Mouse (Mus musculus): ENCODE measurements at regions not wholly inside any gene's neighbourhood (a gene's known extent, or its start where the extent isn't known, plus 50 kb on each side); places are given as distances from the start of the nearest gene placed in this dataset.

GRCm38 (mm10) chr2:166242786-166243521 lies 87.5 kb upstream of the Sulf2 start:
- Histone ChIP-seq H3K27ac (no peak overlapping the region), H3K4me1 (0 out of 2 replicates have a peak, but pooled peaks cover 6% of the 10 kb centered on the region), H3K27me3 (peaks cover 10% of the 10 kb centered on the region; the same call in 1 of the 2 replicates), H3K4me2 (no peak overlapping the region), H3K36me3 (no peaks in the 10 kb centered on the region), H3K4me3 (no peak overlapping the region), H3K9me3 (no peaks in the 10 kb centered on the region), H3K9ac (no peak overlapping the region)
- ATAC-seq (ENCODE audit: borderline replicate concordance, extremely low read depth, low FRiP score, low TSS enrichment), result no peak
- 63% methylated on average over 14 of the region's 14 CpGs for WGBS

- Histone ChIP-seq H3K4me3 (no peak overlapping the region), H3K27ac (no peak overlapping the region), H3K9ac (no peak overlapping the region), H3K4me1 (peaks cover 14% of the 10 kb centered on the region), H3K4me2 (no peak overlapping the region), H3K36me3 (no peaks in the 10 kb centered on the region), H3K27me3 (peaks cover 10% of the 10 kb centered on the region; the same call in 1 of the 2 replicates), H3K9me3 (no peaks in the 10 kb centered on the region)
- whole genome bisulfite sequencing, result 85% methylated on average over 3 of the region's 3 CpGs
- no peak for ATAC-seq (ENCODE audit: borderline replicate concordance, extremely low read depth, low FRiP score, low TSS enrichment)
These were observed 85.8 kb upstream of the Sulf2 start for GRCm38 (mm10) chr2:166241310-166241709.

DNA sequence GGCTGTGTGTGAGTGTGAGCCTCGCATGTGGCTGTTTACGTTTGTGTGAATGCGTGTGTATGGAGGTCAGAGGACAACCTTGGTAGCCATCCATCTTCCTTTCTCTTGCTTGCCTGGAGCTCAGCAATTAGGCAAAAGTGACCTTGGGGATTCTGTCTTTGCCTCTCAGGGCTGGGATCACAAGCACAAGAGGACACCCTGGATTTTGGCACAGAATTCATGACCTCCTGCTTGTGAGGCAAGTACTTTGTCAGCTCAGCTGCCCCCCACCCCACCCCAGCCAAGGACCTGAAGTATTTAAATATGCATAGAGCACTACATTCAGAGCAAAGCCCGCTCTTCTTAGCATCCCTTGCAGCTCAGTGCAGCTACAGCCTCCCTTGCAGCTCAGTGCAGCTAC lies 84.6 kb upstream of the Sulf2 start:
- no peak overlapping the region for H3K4me3 ChIP-seq
- H3K9ac ChIP-seq, result no peak overlapping the region
- H3K36me3 ChIP-seq, result no peaks in the 10 kb centered on the region
- peaks cover 14% of the 10 kb centered on the region for H3K4me1 ChIP-seq
- no peak overlapping the region for H3K27ac ChIP-seq
- 72% methylated on average over 4 of the region's 4 CpGs for WGBS
- H3K27me3 ChIP-seq, result peaks cover 5% of the 10 kb centered on the region; the same call in 1 of the 2 replicates
- H3K4me2 ChIP-seq, result no peak overlapping the region
- no peaks in the 10 kb centered on the region for H3K9me3 ChIP-seq
- no peak for ATAC-seq (ENCODE audit: borderline replicate concordance, extremely low read depth, low FRiP score, low TSS enrichment)

DNA sequence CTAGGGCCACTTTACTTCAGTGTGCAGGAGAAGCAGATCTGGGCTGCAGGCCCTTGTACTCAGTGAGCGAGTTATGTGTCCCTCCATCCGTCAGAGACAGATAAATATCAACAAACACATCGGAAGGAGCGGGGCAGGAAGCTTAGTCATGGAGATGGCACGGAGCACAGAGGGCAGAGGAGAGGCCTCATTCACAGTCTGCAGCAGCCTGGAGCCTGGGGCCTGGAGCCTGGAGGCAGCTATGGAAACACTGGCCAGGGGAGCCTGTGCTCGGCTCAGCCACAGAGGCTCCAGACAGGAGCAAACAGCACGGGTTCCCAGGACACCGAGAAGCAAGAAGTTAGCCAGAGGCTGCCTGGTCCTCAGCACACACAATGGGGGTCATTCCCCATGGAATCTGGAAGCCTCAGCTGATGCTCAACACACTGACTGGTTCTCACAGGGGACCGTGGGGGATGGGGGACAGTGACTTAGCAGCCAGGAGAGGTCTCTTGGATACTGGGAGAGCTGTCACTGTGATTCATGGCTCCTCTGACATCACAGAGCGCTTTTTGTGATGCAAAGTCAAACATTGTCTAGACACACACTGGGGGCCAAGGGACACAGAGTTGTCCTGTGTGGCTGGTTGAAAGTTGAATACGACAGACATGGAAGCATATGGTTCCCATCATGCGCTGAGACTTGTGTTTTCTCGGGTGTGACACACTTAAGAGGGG lies 82.2 kb upstream of the Sulf2 start:
- WGBS, result 26% methylated on average over 13 of the region's 13 CpGs
- no peaks in the 10 kb centered on the region for H3K9me3 ChIP-seq
- no peak overlapping the region; the same call in 1 of the 2 replicates for H3K9ac ChIP-seq
- no peaks in the 10 kb centered on the region for H3K36me3 ChIP-seq
- no peak overlapping the region for H3K4me3 ChIP-seq
- no peak overlapping the region for H3K4me2 ChIP-seq
- H3K27me3 ChIP-seq, result peaks cover 2% of the 10 kb centered on the region; the same call in 1 of the 2 replicates
- H3K27ac ChIP-seq, result peak overlapping the region; percentile 9; the same call in 1 of the 2 replicates
- peak; percentile 70; the same call in 1 of the 2 replicates for ATAC-seq (ENCODE audit: borderline replicate concordance, extremely low read depth, low FRiP score, low TSS enrichment)
- H3K4me1 ChIP-seq, result peaks cover 17% of the 10 kb centered on the region

DNA sequence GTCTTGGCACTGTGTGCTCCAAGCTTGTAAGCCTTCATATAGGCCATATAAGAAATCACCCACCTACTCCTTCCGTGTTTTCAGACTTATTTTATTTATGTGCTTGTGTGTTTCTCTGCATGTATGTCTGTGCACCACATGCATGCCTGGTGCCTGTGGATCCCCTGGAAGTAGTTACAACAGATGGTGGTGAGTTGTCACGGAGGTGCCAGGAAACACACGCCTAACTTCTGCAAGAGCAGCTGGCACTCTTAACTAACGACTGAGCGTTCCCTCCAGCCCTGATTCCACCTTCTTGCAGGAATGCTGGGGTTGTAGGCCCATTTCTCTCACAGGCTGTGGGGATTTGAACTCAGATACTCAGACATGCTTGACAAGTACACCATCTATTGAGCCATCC lies 80.6 kb upstream of the Sulf2 start:
- Histone ChIP-seq H3K27ac (no peak overlapping the region), H3K4me1 (peaks cover 19% of the 10 kb centered on the region), H3K27me3 (no peaks in the 10 kb centered on the region; the same call in 1 of the 2 replicates), H3K9ac (no peak overlapping the region), H3K9me3 (no peaks in the 10 kb centered on the region), H3K4me2 (no peak overlapping the region), H3K4me3 (no peak overlapping the region), H3K36me3 (no peaks in the 10 kb centered on the region)
- 77% methylated on average over 5 of the region's 5 CpGs for WGBS
- no peak for ATAC-seq (ENCODE audit: borderline replicate concordance, extremely low read depth, low FRiP score, low TSS enrichment)

- 67% methylated on average over 7 of the region's 7 CpGs for WGBS
- no peaks in the 10 kb centered on the region for H3K36me3 ChIP-seq
- H3K9me3 ChIP-seq, result no peaks in the 10 kb centered on the region
- H3K27ac ChIP-seq, result no peak overlapping the region
- no peak overlapping the region for H3K9ac ChIP-seq
- no peak for ATAC-seq (ENCODE audit: borderline replicate concordance, extremely low read depth, low FRiP score, low TSS enrichment)
- H3K4me2 ChIP-seq, result no peak overlapping the region
- peaks cover 19% of the 10 kb centered on the region for H3K4me1 ChIP-seq
- no peaks in the 10 kb centered on the region; the same call in 1 of the 2 replicates for H3K27me3 ChIP-seq
- H3K4me3 ChIP-seq, result no peak overlapping the region
These were observed 79.2 kb upstream of the Sulf2 start for GRCm38 (mm10) chr2:166234579-166235212.

- no peak overlapping the region for H3K27ac ChIP-seq
- H3K4me1 ChIP-seq, result peaks cover 16% of the 10 kb centered on the region
- no peaks in the 10 kb centered on the region; the same call in 1 of the 2 replicates for H3K27me3 ChIP-seq
- 72% methylated on average over 1 of the region's 1 CpGs for WGBS
- H3K4me3 ChIP-seq, result no peak overlapping the region
- H3K4me2 ChIP-seq, result no peak overlapping the region
- H3K9me3 ChIP-seq, result no peaks in the 10 kb centered on the region
- H3K9ac ChIP-seq, result no peak overlapping the region
- ATAC-seq (ENCODE audit: borderline replicate concordance, extremely low read depth, low FRiP score, low TSS enrichment), result no peak
- no peaks in the 10 kb centered on the region for H3K36me3 ChIP-seq
These were observed 77.8 kb upstream of the Sulf2 start for GRCm38 (mm10) chr2:166233246-166233645.

- Histone ChIP-seq H3K4me1 (peaks cover 7% of the 10 kb centered on the region), H3K9ac (no peak overlapping the region), H3K27me3 (no peaks in the 10 kb centered on the region; the same call in 1 of the 2 replicates), H3K4me3 (no peak overlapping the region), H3K36me3 (no peaks in the 10 kb centered on the region), H3K27ac (peak overlapping the region; percentile 29; the same call in 1 of the 2 replicates), H3K4me2 (no peak overlapping the region), H3K9me3 (no peaks in the 10 kb centered on the region)
- 31% methylated on average over 3 of the region's 3 CpGs for WGBS
- ATAC-seq (ENCODE audit: borderline replicate concordance, extremely low read depth, low FRiP score, low TSS enrichment), result peak; percentile 15; the same call in 1 of the 2 replicates
These were observed 76.9 kb upstream of the Sulf2 start for GRCm38 (mm10) chr2:166232376-166232775.

DNA sequence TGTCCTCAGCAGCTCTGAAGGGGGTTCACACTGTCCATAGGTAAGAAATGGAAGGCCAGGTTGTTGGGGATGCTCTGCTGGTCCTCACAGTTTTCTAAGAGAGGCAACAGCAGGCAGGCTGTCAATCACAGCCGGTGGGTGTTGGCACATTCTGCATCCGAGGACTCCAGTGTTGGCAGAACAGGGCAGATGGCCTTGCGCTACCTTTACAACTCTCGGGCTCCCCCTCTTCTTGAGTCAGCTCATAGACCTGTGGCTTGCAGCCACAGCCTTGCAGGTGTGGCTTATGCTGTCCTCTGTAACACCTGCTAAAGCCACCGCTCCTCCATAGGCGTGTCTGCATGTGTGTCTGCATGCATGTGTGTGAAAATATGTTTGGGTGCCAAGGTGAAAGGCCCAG lies 75.2 kb upstream of the Sulf2 start:
- ATAC-seq (ENCODE audit: borderline replicate concordance, extremely low read depth, low FRiP score, low TSS enrichment), result no peak
- Histone ChIP-seq H3K9ac (no peak overlapping the region), H3K27ac (no peak overlapping the region), H3K4me3 (no peak overlapping the region), H3K4me1 (peaks cover 5% of the 10 kb centered on the region; the same call in 1 of the 2 replicates), H3K36me3 (no peaks in the 10 kb centered on the region), H3K4me2 (no peak overlapping the region), H3K9me3 (no peaks in the 10 kb centered on the region), H3K27me3 (no peaks in the 10 kb centered on the region)
- WGBS, result 82% methylated on average over 6 of the region's 6 CpGs

DNA sequence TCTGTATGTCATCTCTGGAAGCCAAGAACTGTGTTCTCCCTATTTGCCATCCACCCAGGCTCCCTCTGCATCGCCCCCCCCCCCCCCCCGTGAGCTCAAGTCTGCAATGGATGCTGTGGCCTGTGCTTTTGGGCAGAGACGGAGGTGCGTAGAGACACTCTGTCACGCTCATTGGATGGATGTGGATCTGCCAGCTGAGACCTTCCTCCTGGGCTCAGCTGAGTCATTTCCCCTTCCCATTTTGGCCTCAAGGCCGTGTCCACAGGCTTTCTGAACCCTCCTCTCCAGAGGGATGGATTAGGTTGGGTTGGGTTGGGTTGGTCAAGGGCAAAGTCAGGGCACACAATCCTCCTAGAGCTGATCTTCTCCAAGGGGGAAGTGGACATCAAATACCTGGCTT lies 72.9 kb upstream of the Sulf2 start:
- Histone ChIP-seq H3K4me3 (no peak overlapping the region), H3K27me3 (no peaks in the 10 kb centered on the region), H3K36me3 (no peaks in the 10 kb centered on the region), H3K4me1 (peaks cover 5% of the 10 kb centered on the region; the same call in 1 of the 2 replicates), H3K9ac (no peak overlapping the region), H3K27ac (no peak overlapping the region), H3K4me2 (no peak overlapping the region), H3K9me3 (no peaks in the 10 kb centered on the region)
- 76% methylated on average over 6 of the region's 6 CpGs for WGBS
- no peak for ATAC-seq (ENCODE audit: borderline replicate concordance, extremely low read depth, low FRiP score, low TSS enrichment)

GRCm38 (mm10) chr2:166227496-166227895 lies 72.0 kb upstream of the Sulf2 start:
- Histone ChIP-seq H3K4me2 (no peak overlapping the region), H3K27me3 (no peaks in the 10 kb centered on the region), H3K9me3 (no peaks in the 10 kb centered on the region), H3K4me1 (0 out of 2 replicates have a peak, but pooled peaks cover under 1% of the 10 kb centered on the region), H3K27ac (no peak overlapping the region), H3K9ac (no peak overlapping the region), H3K36me3 (no peaks in the 10 kb centered on the region), H3K4me3 (no peak overlapping the region)
- WGBS, result 38% methylated on average over 5 of the region's 5 CpGs
- ATAC-seq (ENCODE audit: borderline replicate concordance, extremely low read depth, low FRiP score, low TSS enrichment), result no peak

Measured in lung, embryonic 15.5 days (tissue).